Mouse (Mus musculus): ENCODE measurements around the gene Grid1. TPM values are rescaled to one million over a fixed set of nuclear protein-coding genes. Genes with fewer than 3 reads are reported as not detected.
A peak's percentile ranks its signal among the peaks of the same experiment; 100 is the strongest.

The Grid1 gene
- polyA plus RNA-seq (2012; ENCODE audit: insufficient read depth, low replicate concordance), result not detected in 2 replicates

GRCm38 (mm10) chr14:34819919-34820652, at the start of gene Grid1:
TSS of gene Grid1 (plus strand) at chr14:34820108.
- H3K36me3 ChIP-seq (replicated peaks; ENCODE audit: low read length), result no peaks in the 10 kb centered on the region
- H3K27me3 ChIP-seq (replicated peaks), result peaks cover 87% of the 10 kb centered on the region
- TF ChIP-seq FLI1 (IDR thresholded peaks at IDR 0.05; ENCODE audit: low read length), result no peak
- no peak for TF ChIP-seq GATA1 (IDR thresholded peaks at IDR 0.05; ENCODE audit: borderline replicate concordance, low read length)
- H3K9me3 ChIP-seq, result peaks cover 6% of the 10 kb centered on the region; the same call in 1 of the 2 replicates
- peaks cover 25% of the 10 kb centered on the region for H3K4me1 ChIP-seq
- peak within 1 kb of the TSS; percentile 7 for H3K4me3 ChIP-seq (replicated peaks)

- no peaks in the 10 kb centered on the region for H3K36me3 ChIP-seq (replicated peaks; ENCODE audit: low read length)
- peaks cover 2% of the 10 kb centered on the region for H3K9me3 ChIP-seq
- H3K4me3 ChIP-seq (replicated peaks), result no peak overlapping the region
- peaks cover 21% of the 10 kb centered on the region for H3K27me3 ChIP-seq (replicated peaks)
- TF ChIP-seq GATA1 (IDR thresholded peaks at IDR 0.05; ENCODE audit: borderline replicate concordance, low read length) (no peak), FLI1 (IDR thresholded peaks at IDR 0.05; ENCODE audit: low read length) (no peak)
- H3K4me1 ChIP-seq, result peaks cover 29% of the 10 kb centered on the region
Measured at GRCm38 (mm10) chr14:34770467-34770866, 49.4 kb upstream of the Grid1 start.

GRCm38 (mm10) chr14:34771601-34772000, 48.3 kb upstream of the Grid1 start:
- peaks cover 21% of the 10 kb centered on the region for H3K27me3 ChIP-seq (replicated peaks)

GRCm38 (mm10) chr14:34772132-34772531, 47.8 kb upstream of the Grid1 start:
- peaks cover 29% of the 10 kb centered on the region for H3K4me1 ChIP-seq
- no peaks in the 10 kb centered on the region for H3K36me3 ChIP-seq (replicated peaks; ENCODE audit: low read length)
- TF ChIP-seq GATA1 (IDR thresholded peaks at IDR 0.05; ENCODE audit: borderline replicate concordance, low read length) (no peak), FLI1 (IDR thresholded peaks at IDR 0.05; ENCODE audit: low read length) (no peak)
- no peak overlapping the region for H3K4me3 ChIP-seq (replicated peaks)
- peaks cover 11% of the 10 kb centered on the region for H3K9me3 ChIP-seq
- H3K27me3 ChIP-seq (replicated peaks), result peaks cover 26% of the 10 kb centered on the region

More at GRCm38 (mm10) chr14:34771601-34772000, 48.3 kb upstream of the Grid1 start:
- TF ChIP-seq GATA1 (IDR thresholded peaks at IDR 0.05; ENCODE audit: borderline replicate concordance, low read length) (no peak), FLI1 (IDR thresholded peaks at IDR 0.05; ENCODE audit: low read length) (no peak)
- Histone ChIP-seq H3K4me1 (peaks cover 29% of the 10 kb centered on the region), H3K4me3 (replicated peaks) (no peak overlapping the region), H3K36me3 (replicated peaks; ENCODE audit: low read length) (no peaks in the 10 kb centered on the region), H3K9me3 (peaks cover 11% of the 10 kb centered on the region)

GRCm38 (mm10) chr14:34773681-34774080, 46.2 kb upstream of the Grid1 start:
- no peaks in the 10 kb centered on the region for H3K36me3 ChIP-seq (replicated peaks; ENCODE audit: low read length)
- peaks cover 19% of the 10 kb centered on the region for H3K4me1 ChIP-seq
- TF ChIP-seq GATA1 (IDR thresholded peaks at IDR 0.05; ENCODE audit: borderline replicate concordance, low read length), result no peak
- no peak for TF ChIP-seq FLI1 (IDR thresholded peaks at IDR 0.05; ENCODE audit: low read length)
- H3K4me3 ChIP-seq (replicated peaks), result no peak overlapping the region
- peaks cover 30% of the 10 kb centered on the region for H3K27me3 ChIP-seq (replicated peaks)
- H3K9me3 ChIP-seq, result peaks cover 11% of the 10 kb centered on the region

- TF ChIP-seq FLI1 (IDR thresholded peaks at IDR 0.05; ENCODE audit: low read length) (no peak), GATA1 (IDR thresholded peaks at IDR 0.05; ENCODE audit: borderline replicate concordance, low read length) (no peak)
- Histone ChIP-seq H3K27me3 (replicated peaks) (peaks cover 32% of the 10 kb centered on the region), H3K4me1 (peaks cover 15% of the 10 kb centered on the region), H3K36me3 (replicated peaks; ENCODE audit: low read length) (no peaks in the 10 kb centered on the region), H3K4me3 (replicated peaks) (no peak overlapping the region), H3K9me3 (peaks cover 11% of the 10 kb centered on the region)
Measured at GRCm38 (mm10) chr14:34774231-34774630, 45.7 kb upstream of the Grid1 start.

- TF ChIP-seq GATA1 (IDR thresholded peaks at IDR 0.05; ENCODE audit: borderline replicate concordance, low read length) (no peak), FLI1 (IDR thresholded peaks at IDR 0.05; ENCODE audit: low read length) (no peak)
- H3K36me3 ChIP-seq (replicated peaks; ENCODE audit: low read length), result no peaks in the 10 kb centered on the region
- peaks cover 38% of the 10 kb centered on the region for H3K27me3 ChIP-seq (replicated peaks)
- H3K4me3 ChIP-seq (replicated peaks), result no peak overlapping the region
- H3K9me3 ChIP-seq, result peaks cover 11% of the 10 kb centered on the region
- no peaks in the 10 kb centered on the region for H3K4me1 ChIP-seq
Measured at GRCm38 (mm10) chr14:34776719-34777385, 43.1 kb upstream of the Grid1 start.

GRCm38 (mm10) chr14:34777810-34778209, 42.1 kb upstream of the Grid1 start:
- Histone ChIP-seq H3K9me3 (peaks cover 11% of the 10 kb centered on the region), H3K4me1 (no peaks in the 10 kb centered on the region), H3K4me3 (replicated peaks) (no peak overlapping the region), H3K27me3 (replicated peaks) (peaks cover 44% of the 10 kb centered on the region), H3K36me3 (replicated peaks; ENCODE audit: low read length) (no peaks in the 10 kb centered on the region)
- TF ChIP-seq GATA1 (IDR thresholded peaks at IDR 0.05; ENCODE audit: borderline replicate concordance, low read length) (no peak), FLI1 (IDR thresholded peaks at IDR 0.05; ENCODE audit: low read length) (no peak)

- no peaks in the 10 kb centered on the region for H3K4me1 ChIP-seq
- peaks cover 11% of the 10 kb centered on the region for H3K9me3 ChIP-seq
- no peak overlapping the region for H3K4me3 ChIP-seq (replicated peaks)
- H3K27me3 ChIP-seq (replicated peaks), result peaks cover 38% of the 10 kb centered on the region
- no peaks in the 10 kb centered on the region for H3K36me3 ChIP-seq (replicated peaks; ENCODE audit: low read length)
- no peak for TF ChIP-seq FLI1 (IDR thresholded peaks at IDR 0.05; ENCODE audit: low read length)
- TF ChIP-seq GATA1 (IDR thresholded peaks at IDR 0.05; ENCODE audit: borderline replicate concordance, low read length), result no peak
Measured at GRCm38 (mm10) chr14:34778760-34779159, 41.1 kb upstream of the Grid1 start.
